Mouse (Mus musculus) 416B (cell line): ENCODE measurements around the gene Cdc26.

Source experiments
- DNase-seq: peaks from one replicate; pipeline ENCODE4 v3.0.0; 2011; ENCODE audit warnings: low read depth

Gene Cdc26

GRCm38 (mm10) chr4:62408601-62409282 is at the start of gene Cdc26, which contains the start of gene Prpf4:
Gene Cdc26, minus strand, starts transcription at chr4:62408642.
Gene Prpf4, plus strand, starts transcription at chr4:62408797.
- DNase-seq = peak; percentile 99

- peak; percentile 66 for DNase-seq
Measured at GRCm38 (mm10) chr4:62454995-62455394, 46.6 kb upstream of the Cdc26 start.

GRCm38 (mm10) chr4:62440986-62441385 is 32.5 kb upstream of the Cdc26 start:
- DNase-seq = no peak

- no peak for DNase-seq
Measured at GRCm38 (mm10) chr4:62440544-62440943, 32.1 kb upstream of the Cdc26 start.

GRCm38 (mm10) chr4:62439793-62440192 is 31.4 kb upstream of the Cdc26 start:
- no peak for DNase-seq

GRCm38 (mm10) chr4:62437871-62438270 is 29.4 kb upstream of the Cdc26 start:
- DNase-seq = no peak

GRCm38 (mm10) chr4:62437256-62437778 is 28.9 kb upstream of the Cdc26 start:
- no peak for DNase-seq

- no peak for DNase-seq
Measured at GRCm38 (mm10) chr4:62435081-62435480, 26.6 kb upstream of the Cdc26 start, which contains the start of gene Rnf183. Gene Rnf183, minus strand, starts transcription at chr4:62435252.

GRCm38 (mm10) chr4:62433939-62434870 is 25.8 kb upstream of the Cdc26 start:
- DNase-seq = peak; percentile 77

GRCm38 (mm10) chr4:62431522-62431921 is 23.1 kb upstream of the Cdc26 start:
- DNase-seq = peak; percentile 58

GRCm38 (mm10) chr4:62430678-62431077 is 22.2 kb upstream of the Cdc26 start:
- no peak for DNase-seq

- no peak for DNase-seq
Measured at GRCm38 (mm10) chr4:62429616-62430015, 21.2 kb upstream of the Cdc26 start.

- DNase-seq = no peak
Measured at GRCm38 (mm10) chr4:62427978-62428758, 19.7 kb upstream of the Cdc26 start.

GRCm38 (mm10) chr4:62425891-62426290 is 17.4 kb upstream of the Cdc26 start:
- DNase-seq = no peak

- no peak for DNase-seq
Measured at GRCm38 (mm10) chr4:62419091-62419490, 10.6 kb upstream of the Cdc26 start.

- DNase-seq = no peak
Measured at GRCm38 (mm10) chr4:62418448-62418847, 10.0 kb upstream of the Cdc26 start.

- DNase-seq = peak; percentile 25
Measured at GRCm38 (mm10) chr4:62411606-62412005, 3.2 kb upstream of the Cdc26 start.

GRCm38 (mm10) chr4:62410325-62410724 is 1.9 kb upstream of the Cdc26 start:
- DNase-seq = no peak

GRCm38 (mm10) chr4:62409615-62410014 is 1.2 kb upstream of the Cdc26 start:
- peak; percentile 23 for DNase-seq

GRCm38 (mm10) chr4:62407730-62408582 is 486 bp downstream of the Cdc26 start:
- DNase-seq = peak; percentile 78

GRCm38 (mm10) chr4:62406133-62406532 is 2.3 kb downstream of the Cdc26 start:
- no peak for DNase-seq
